Mouse (Mus musculus) gonadal fat pad, adult 2 months (tissue): ENCODE measurements around the gene 2010111I01Rik. TPM values are rescaled to one million over a fixed set of nuclear protein-coding genes. Genes with fewer than 3 reads are reported as not detected.
"Not testable (repeated sequence)": the region's sequence is repeated elsewhere in the genome, so short reads cannot be mapped to it uniquely, and the experiment has no call there.

Experiments used
- DNase-seq: peaks from one replicate; pipeline ENCODE4 v3.0.0-alpha.2; 2012; ENCODE audit warnings: low read depth
- polyA plus RNA-seq: library from polyadenylated mRNA; depleted of rRNA; stranded (reverse); fragments of >200 nt; gene quantifications from 2 replicates; pipeline ENCODE4 v1.2.3, GENCODE M21; 2012; rRNA removed

The 2010111I01Rik gene
- 54.7 and 80.6 TPM in 2 replicates for polyA plus RNA-seq

- DNase-seq, result peak; percentile 52
Measured at GRCm38 (mm10) chr13:62964640-62965311, at the start of gene 2010111I01Rik. TSS of gene 2010111I01Rik (plus strand) at chr13:62964893.

- DNase-seq, result no peak
Measured at GRCm38 (mm10) chr13:62916675-62917074, 48.0 kb upstream of the 2010111I01Rik start.

GRCm38 (mm10) chr13:62917416-62918110 lies 47.1 kb upstream of the 2010111I01Rik start:
- DNase-seq, result no peak

- no peak for DNase-seq
Measured at GRCm38 (mm10) chr13:62919647-62920341, 44.9 kb upstream of the 2010111I01Rik start.

- DNase-seq, result no peak
Measured at GRCm38 (mm10) chr13:62922645-62923044, 42.0 kb upstream of the 2010111I01Rik start.

- DNase-seq, result no peak
Measured at GRCm38 (mm10) chr13:62923182-62923581, 41.5 kb upstream of the 2010111I01Rik start.

- DNase-seq, result no peak
Measured at GRCm38 (mm10) chr13:62926479-62926878, 38.2 kb upstream of the 2010111I01Rik start.

- DNase-seq, result peak; percentile 83
Measured at GRCm38 (mm10) chr13:62927470-62927869, 37.2 kb upstream of the 2010111I01Rik start.

- DNase-seq, result not testable (repeated sequence)
Measured at GRCm38 (mm10) chr13:62929144-62929543, 35.5 kb upstream of the 2010111I01Rik start.

GRCm38 (mm10) chr13:62929766-62930389 lies 34.8 kb upstream of the 2010111I01Rik start:
- DNase-seq, result no peak

GRCm38 (mm10) chr13:62932452-62932851 lies 32.2 kb upstream of the 2010111I01Rik start:
- DNase-seq, result no peak

GRCm38 (mm10) chr13:62939371-62939770 lies 25.3 kb upstream of the 2010111I01Rik start:
- no peak for DNase-seq

- DNase-seq, result no peak
Measured at GRCm38 (mm10) chr13:62939797-62940196, 24.9 kb upstream of the 2010111I01Rik start.

GRCm38 (mm10) chr13:62940721-62941120 lies 24.0 kb upstream of the 2010111I01Rik start:
- DNase-seq, result no peak

GRCm38 (mm10) chr13:62941341-62942005 lies 23.2 kb upstream of the 2010111I01Rik start:
- no peak for DNase-seq

GRCm38 (mm10) chr13:62943274-62943830 lies 21.3 kb upstream of the 2010111I01Rik start:
- no peak for DNase-seq

- DNase-seq, result no peak
Measured at GRCm38 (mm10) chr13:62944109-62944508, 20.6 kb upstream of the 2010111I01Rik start.

GRCm38 (mm10) chr13:62949560-62950188 lies 15.0 kb upstream of the 2010111I01Rik start:
- DNase-seq, result no peak

- DNase-seq, result no peak
Measured at GRCm38 (mm10) chr13:62951606-62952005, 13.1 kb upstream of the 2010111I01Rik start.

GRCm38 (mm10) chr13:62952047-62952446 lies 12.6 kb upstream of the 2010111I01Rik start:
- DNase-seq, result no peak

GRCm38 (mm10) chr13:62952624-62953023 lies 12.1 kb upstream of the 2010111I01Rik start:
- no peak for DNase-seq
